In the genomic region with DNA sequence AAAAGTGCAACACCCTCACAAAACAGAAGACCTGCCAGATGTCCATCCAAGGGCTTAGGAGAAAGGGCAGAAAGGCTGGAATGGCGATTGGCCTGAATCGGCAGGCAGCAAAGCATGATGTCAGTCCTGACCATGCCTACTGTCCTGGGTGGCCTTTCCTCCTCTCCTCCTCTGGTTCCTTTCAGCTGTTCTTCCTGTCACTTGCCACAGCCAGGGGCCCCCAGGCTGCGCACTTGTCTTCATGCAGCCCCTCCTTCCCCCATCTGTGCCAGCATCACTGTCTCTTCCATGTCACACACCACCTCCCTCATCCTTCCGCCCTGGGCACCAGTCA, we compare ENCODE assay signal across 10 mouse cellular contexts. TPM values are rescaled to one million over a fixed set of nuclear protein-coding genes. Genes with fewer than 3 reads are reported as not detected.
DNase-seq lines count a peak whose midpoint lies in the region; ATAC-seq and TF ChIP-seq lines count a peak whose summit lies in the region.
"Had no signal": no experiment of that assay in that cellular context is flagged by ENCODE, and none has a peak within 500 bp of the region (broad histone marks: within the 10 kb centered on the region; RNA-seq: fewer than 3 reads in every experiment).

No protein-coding gene starts in this region.

- 0 out of 2 replicates have a peak, but pooled peaks have one; percentile 13 for ATAC-seq in forebrain, embryonic 12.5 days (ENCODE audit: low FRiP score)
- ATAC-seq in heart, embryonic 15.5 days (replicated peaks; ENCODE audit: insufficient number of reproducible peaks, insufficient read depth, low FRiP score, low read depth), result no peak
- no peak; the same call in 1 of the 2 replicates for ATAC-seq in midbrain, postnatal 0 days (ENCODE audit: low FRiP score)
- ATAC-seq in midbrain, embryonic 14.5 days (ENCODE audit: low FRiP score, low TSS enrichment), result peak; percentile 14; the same call in 1 of the 2 replicates

- peaks cover 4% of the 10 kb centered on the region; the same call in 1 of the 2 replicates for H3K27me3 ChIP-seq in forebrain, embryonic 12.5 days
- H3K27me3 ChIP-seq in forebrain, embryonic 10.5 days (ENCODE audit: poor library complexity, severe bottlenecking), result no peaks in the 10 kb centered on the region
- H3K27me3 ChIP-seq in heart, embryonic 15.5 days, result no peaks in the 10 kb centered on the region
- H3K27me3 ChIP-seq in midbrain, embryonic 10.5 days (ENCODE audit: low read depth, poor library complexity, severe bottlenecking), result no peaks in the 10 kb centered on the region
- no peaks in the 10 kb centered on the region for H3K27me3 ChIP-seq in midbrain, postnatal 0 days (ENCODE audit: insufficient read depth, low read length)
- no peaks in the 10 kb centered on the region for H3K27me3 ChIP-seq in midbrain, embryonic 14.5 days (ENCODE audit: control insufficient read depth, insufficient read depth, low read length)
- H3K27me3 ChIP-seq: hindbrain, embryonic 13.5 days had no signal

- H3K27ac ChIP-seq in forebrain, embryonic 12.5 days, result no peak overlapping the region
- H3K27ac ChIP-seq in forebrain, embryonic 10.5 days, result no peak overlapping the region
- peak overlapping the region; percentile 76 for H3K27ac ChIP-seq in heart, embryonic 15.5 days
- H3K27ac ChIP-seq in midbrain, embryonic 10.5 days (replicated peaks), result peak overlapping the region; percentile 28; the same call in 1 of the 2 replicates
- H3K27ac ChIP-seq in midbrain, postnatal 0 days (ENCODE audit: low read depth, low read length), result no peak overlapping the region
- H3K27ac ChIP-seq in midbrain, embryonic 14.5 days (replicated peaks; ENCODE audit: low read depth, low read length), result no peak overlapping the region

- no peak overlapping the region for H3K4me3 ChIP-seq in forebrain, embryonic 12.5 days (replicated peaks)
- no peak overlapping the region for H3K4me3 ChIP-seq in forebrain, embryonic 10.5 days
- H3K4me3 ChIP-seq in heart, embryonic 15.5 days, result no peak overlapping the region
- H3K4me3 ChIP-seq in midbrain, embryonic 10.5 days, result no peak overlapping the region
- H3K4me3 ChIP-seq in midbrain, postnatal 0 days (ENCODE audit: low read depth, low read length), result no peak overlapping the region
- no peak overlapping the region for H3K4me3 ChIP-seq in midbrain, embryonic 14.5 days (replicated peaks; ENCODE audit: low read depth, low read length)
- H3K4me3 ChIP-seq: hindbrain, embryonic 13.5 days had no signal

- H3K9ac ChIP-seq in forebrain, embryonic 12.5 days, result no peak overlapping the region
- no peak overlapping the region for H3K9ac ChIP-seq in heart, embryonic 15.5 days
- H3K9ac ChIP-seq in midbrain, postnatal 0 days (replicated peaks; ENCODE audit: low read length, poor library complexity, severe bottlenecking), result no peak overlapping the region
- H3K9ac ChIP-seq in midbrain, embryonic 14.5 days (replicated peaks; ENCODE audit: low read length), result no peak overlapping the region
- H3K9ac ChIP-seq: hindbrain, embryonic 13.5 days had no signal

- WGBS in forebrain, embryonic 12.5 days, result 83% methylated on average over 4 of the region's 4 CpGs
- WGBS in forebrain, embryonic 10.5 days, result 94% methylated on average over 4 of the region's 4 CpGs
- 61% methylated on average over 4 of the region's 4 CpGs for WGBS in heart, embryonic 15.5 days
- WGBS in midbrain, embryonic 10.5 days, result 86% methylated on average over 4 of the region's 4 CpGs
- WGBS in midbrain, postnatal 0 days, result 91% methylated on average over 4 of the region's 4 CpGs
- 88% methylated on average over 4 of the region's 4 CpGs for WGBS in midbrain, embryonic 14.5 days

- no peaks in the 10 kb centered on the region for H3K9me3 ChIP-seq in forebrain, embryonic 12.5 days
- no peaks in the 10 kb centered on the region for H3K9me3 ChIP-seq in forebrain, embryonic 10.5 days
- no peaks in the 10 kb centered on the region for H3K9me3 ChIP-seq in heart, embryonic 15.5 days (replicated peaks)
- H3K9me3 ChIP-seq in midbrain, embryonic 10.5 days (replicated peaks), result no peaks in the 10 kb centered on the region
- H3K9me3 ChIP-seq in midbrain, postnatal 0 days (ENCODE audit: low read length), result no peaks in the 10 kb centered on the region
- H3K9me3 ChIP-seq in midbrain, embryonic 14.5 days (ENCODE audit: control insufficient read depth, low read length), result no peaks in the 10 kb centered on the region
- H3K9me3 ChIP-seq: hindbrain, embryonic 13.5 days had no signal

- H3K4me1 ChIP-seq in forebrain, embryonic 12.5 days, result peaks cover 19% of the 10 kb centered on the region
- H3K4me1 ChIP-seq in forebrain, embryonic 10.5 days, result peaks cover 49% of the 10 kb centered on the region
- peaks cover 83% of the 10 kb centered on the region for H3K4me1 ChIP-seq in heart, embryonic 15.5 days (replicated peaks)
- peaks cover 54% of the 10 kb centered on the region for H3K4me1 ChIP-seq in midbrain, embryonic 10.5 days
- peaks cover 5% of the 10 kb centered on the region; the same call in 1 of the 2 replicates for H3K4me1 ChIP-seq in midbrain, postnatal 0 days (ENCODE audit: insufficient read depth, low read length)
- peaks cover 3% of the 10 kb centered on the region; the same call in 1 of the 2 replicates for H3K4me1 ChIP-seq in midbrain, embryonic 14.5 days (ENCODE audit: control insufficient read depth, insufficient read depth, low read length)

- intact Hi-C loops in heart, postnatal 25 days (cut with DNase I), result loop anchor here (1.0 to 2.0 kb wide), 4 partner anchors 29 to 121 kb away; no protein-coding TSS in a partner anchor

- no peak for DNase-seq in forebrain, embryonic 10.5 days (ENCODE audit: extremely low spot score, low spot score)
- no peak for DNase-seq in heart, postnatal 25 days (ENCODE audit: low spot score)
- no peak for DNase-seq in midbrain, embryonic 10.5 days (ENCODE audit: low spot score)
- DNase-seq in midbrain, postnatal 0 days (ENCODE audit: low spot score), result no peak
- no peak for DNase-seq in midbrain, embryonic 14.5 days
- DNase-seq in spleen, postnatal 10 days (ENCODE audit: low spot score in 2 of 2), result no peak
- DNase-seq: gastrocnemius, postnatal 25 days had no signal

- H3K4me2 ChIP-seq in forebrain, embryonic 12.5 days, result no peak overlapping the region
- no peak overlapping the region for H3K4me2 ChIP-seq in heart, embryonic 15.5 days
- H3K4me2 ChIP-seq in midbrain, postnatal 0 days (ENCODE audit: low read depth, low read length, poor library complexity, severe bottlenecking), result no peak overlapping the region
- H3K4me2 ChIP-seq in midbrain, embryonic 14.5 days (ENCODE audit: low read length), result no peak overlapping the region
- H3K4me2 ChIP-seq: hindbrain, embryonic 13.5 days had no signal

- TF ChIP-seq CTCF in midbrain, postnatal 0 days (IDR thresholded peaks at IDR 0.05), result no peak

- H3K36me3 ChIP-seq in forebrain, embryonic 12.5 days (replicated peaks), result no peaks in the 10 kb centered on the region
- H3K36me3 ChIP-seq in forebrain, embryonic 10.5 days (replicated peaks), result no peaks in the 10 kb centered on the region
- no peaks in the 10 kb centered on the region for H3K36me3 ChIP-seq in heart, embryonic 15.5 days
- no peaks in the 10 kb centered on the region for H3K36me3 ChIP-seq in midbrain, embryonic 10.5 days
- no peaks in the 10 kb centered on the region for H3K36me3 ChIP-seq in midbrain, postnatal 0 days (ENCODE audit: insufficient read depth, low read length)
- H3K36me3 ChIP-seq in midbrain, embryonic 14.5 days (ENCODE audit: control insufficient read depth, insufficient read depth, low read length), result no peaks in the 10 kb centered on the region
- H3K36me3 ChIP-seq: hindbrain, embryonic 13.5 days had no signal

RNA-seq across cellular contexts. Expression of a gene that starts 51.6 kb away (rescaled TPM):
- polyA plus RNA-seq in forebrain, embryonic 12.5 days (2016; fragmentation: Nextera tagmentation; extraction: Ambion mirVana), result 30.1 and 34.5 TPM in 2 replicates
- polyA plus RNA-seq in forebrain, embryonic 10.5 days (2016; fragmentation: Nextera tagmentation; extraction: Ambion mirVana), result 39.4 and 41.3 TPM in 2 replicates
- polyA plus RNA-seq in heart, embryonic 15.5 days (2015; fragmentation: Nextera tagmentation; extraction: Ambion mirVana), result 134 and 142 TPM in 2 replicates
- 100 to 1,000 TPM; 129 to 132 TPM for total RNA-seq in heart, postnatal 25 days (2021)
- 48.0 and 52.6 TPM in 2 replicates for polyA plus RNA-seq in midbrain, embryonic 10.5 days (2016; fragmentation: Nextera tagmentation; extraction: Ambion mirVana)
- 143 and 160 TPM in 2 replicates for total RNA-seq in midbrain, postnatal 0 days (2014; rRNA removed)
- polyA plus RNA-seq in midbrain, postnatal 0 days (2015; fragmentation: Nextera tagmentation; extraction: Ambion mirVana), result 50.9 and 58.8 TPM in 2 replicates
- 31.1 and 31.3 TPM in 2 replicates for polyA plus RNA-seq in midbrain, embryonic 14.5 days (2014; fragmentation: Nextera tagmentation; extraction: Ambion mirVana)

Comparison
In these comparisons a context has a peak if more than half of its experiments do, and no peak if none do; other contexts are left out.
1. ATAC-seq: peak in forebrain, embryonic 12.5 days (single experiment) and midbrain, embryonic 14.5 days (single experiment); none in heart, embryonic 15.5 days (single experiment) and midbrain, postnatal 0 days (single experiment).
2. H3K27ac ChIP-seq: peak in heart, embryonic 15.5 days (single experiment) and midbrain, embryonic 10.5 days (single experiment); none in forebrain, embryonic 12.5 days (single experiment), forebrain, embryonic 10.5 days (single experiment), midbrain, postnatal 0 days (single experiment) and midbrain, embryonic 14.5 days (single experiment).